Mouse (Mus musculus) mouse trophoblast stem cell (cell line): ENCODE data around the gene Zfp704.

ENCODE experiments used
- in situ Hi-C, 2 experiments: fragments of 300-500 bp; cut with MseI, MboI; formaldehyde crosslinking; loops; 2 replicates in 1 of 2; 3 replicates in 1 of 2; pipeline ENCODE4 v1.15.1; 2025

The Zfp704 gene

GRCm38 (mm10) chr3:9427826-9428225 lies 182.1 kb downstream of the Zfp704 start:
- in situ Hi-C loops = no loop called here

- in situ Hi-C loops = no loop called here
These were observed 184.2 kb downstream of the Zfp704 start for GRCm38 (mm10) chr3:9425661-9426060.

DNA sequence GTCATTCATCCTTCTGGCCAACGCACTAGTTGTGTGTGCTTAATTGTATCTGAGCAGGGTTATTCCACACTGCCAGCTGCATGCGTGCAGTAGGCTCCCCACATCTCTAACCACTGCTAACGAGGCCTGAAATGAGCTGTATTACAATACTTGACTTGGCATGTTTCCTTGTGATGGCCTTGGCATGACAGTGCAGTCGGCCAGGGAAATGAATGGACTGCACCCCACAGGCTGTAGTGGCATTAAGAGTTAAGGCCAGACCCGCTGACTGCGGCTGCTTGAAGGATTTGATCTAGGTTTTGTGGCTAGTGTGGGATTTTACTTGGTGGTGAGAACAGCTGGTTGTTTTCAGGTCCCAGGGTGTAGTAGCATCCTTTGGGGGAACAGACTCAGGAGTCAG lies 185.2 kb downstream of the Zfp704 start:
- in situ Hi-C loops = loop anchor here in 1 of 2 experiments (25.0 kb wide), 1 partner anchor 513 kb away; no protein-coding TSS in a partner anchor

DNA sequence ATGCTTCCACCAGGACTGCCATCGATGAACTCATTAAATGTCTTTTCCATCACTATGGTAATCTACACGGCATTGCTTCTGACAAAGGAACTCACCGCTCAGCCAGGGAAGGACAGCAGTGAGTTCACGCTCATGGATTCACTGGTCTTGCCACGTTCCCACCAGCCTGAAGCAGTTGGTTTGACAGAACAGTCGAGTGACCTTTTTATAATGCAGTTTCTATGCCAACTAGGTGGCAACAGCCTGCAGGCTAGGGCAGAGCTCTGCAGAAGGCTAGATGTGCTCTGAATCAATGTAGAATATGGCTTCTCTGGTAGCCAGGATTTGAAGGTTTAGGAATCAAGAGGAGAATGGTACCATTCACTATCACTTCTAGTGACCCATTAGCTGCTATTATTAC lies 186.2 kb downstream of the Zfp704 start:
- in situ Hi-C loops = loop anchor here in 1 of 2 experiments (25.0 kb wide), 1 partner anchor 514 kb away; no protein-coding TSS in a partner anchor

GRCm38 (mm10) chr3:9408896-9409295 lies 201.0 kb downstream of the Zfp704 start:
- in situ Hi-C loops = loop anchor here in 1 of 2 experiments (10.0 to 25.0 kb wide), 3 partner anchors 196 to 528 kb away; no protein-coding TSS in a partner anchor

GRCm38 (mm10) chr3:9407801-9408200 lies 202.1 kb downstream of the Zfp704 start:
- in situ Hi-C loops = loop anchor here in 1 of 2 experiments (10.0 to 25.0 kb wide), 3 partner anchors 197 to 530 kb away; no protein-coding TSS in a partner anchor

- in situ Hi-C loops = loop anchor here in 1 of 2 experiments (10.0 to 25.0 kb wide), 3 partner anchors 198 to 530 kb away; no protein-coding TSS in a partner anchor
These were observed 202.8 kb downstream of the Zfp704 start for GRCm38 (mm10) chr3:9407119-9407546.

DNA sequence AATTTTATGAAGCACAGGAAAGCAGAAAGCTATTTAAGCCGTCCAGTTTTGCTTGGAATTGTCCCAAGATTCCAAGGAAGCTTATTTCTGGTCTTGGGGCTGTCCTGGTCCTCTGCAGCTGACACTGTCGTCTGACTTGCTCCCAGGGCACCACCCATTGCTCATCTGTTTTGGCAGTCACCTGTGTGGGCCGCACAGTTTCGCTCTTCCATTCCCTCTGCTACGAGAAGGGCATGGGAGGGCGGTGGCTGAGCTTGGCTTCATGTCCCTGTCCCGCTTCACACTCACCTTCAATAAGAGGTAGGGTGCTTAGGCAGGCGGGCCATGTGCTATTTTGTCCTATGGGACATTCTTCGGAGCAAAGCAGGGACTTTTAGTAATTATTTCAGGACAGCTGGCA lies 204.5 kb downstream of the Zfp704 start:
- in situ Hi-C loops = loop anchor here in 1 of 2 experiments (10.0 to 25.0 kb wide), 3 partner anchors 199 to 532 kb away; no protein-coding TSS in a partner anchor

DNA sequence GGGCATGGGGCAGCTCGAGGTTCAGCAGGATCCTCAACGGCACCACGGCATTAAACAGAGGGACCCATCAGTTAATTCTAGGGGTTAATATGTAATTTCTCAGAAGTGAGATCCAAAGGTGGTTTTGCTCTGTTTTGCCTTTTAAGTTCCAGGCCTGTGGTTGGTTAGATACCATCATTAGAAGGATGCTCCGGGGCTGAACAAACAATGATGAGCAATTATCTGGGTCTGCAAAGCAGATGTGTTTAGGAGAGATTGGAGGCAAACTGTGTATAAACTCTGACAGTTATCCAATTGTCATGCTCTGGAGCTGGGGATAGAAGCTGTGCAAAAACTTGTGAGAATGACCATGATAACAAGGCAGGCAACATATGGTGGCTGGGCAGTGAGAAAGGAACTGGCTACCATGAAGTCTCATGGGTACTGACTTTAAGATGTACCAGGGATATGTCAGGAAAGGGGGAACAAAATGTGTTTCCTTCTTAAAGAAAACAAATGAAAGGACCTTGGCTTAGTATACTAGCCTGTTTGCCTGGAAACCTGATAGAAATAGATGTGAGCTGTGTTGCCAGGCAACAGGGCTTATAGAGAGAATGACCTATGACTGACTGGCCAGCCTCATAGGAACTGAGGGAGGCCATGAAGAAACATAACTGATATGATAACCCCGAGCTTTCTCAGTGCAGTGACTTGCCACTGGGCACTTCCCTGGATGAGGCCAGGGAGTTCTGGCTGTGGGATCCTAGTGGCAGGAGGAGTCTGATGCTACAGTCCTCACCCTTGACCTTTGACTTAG lies 206.4 kb downstream of the Zfp704 start:
- in situ Hi-C loops = loop anchor here in 1 of 2 experiments (10.0 to 25.0 kb wide), 3 partner anchors 201 to 534 kb away; no protein-coding TSS in a partner anchor

GRCm38 (mm10) chr3:9402836-9403235 lies 207.0 kb downstream of the Zfp704 start:
- in situ Hi-C loops = loop anchor here in 1 of 2 experiments (10.0 to 25.0 kb wide), 3 partner anchors 202 to 534 kb away; no protein-coding TSS in a partner anchor

DNA sequence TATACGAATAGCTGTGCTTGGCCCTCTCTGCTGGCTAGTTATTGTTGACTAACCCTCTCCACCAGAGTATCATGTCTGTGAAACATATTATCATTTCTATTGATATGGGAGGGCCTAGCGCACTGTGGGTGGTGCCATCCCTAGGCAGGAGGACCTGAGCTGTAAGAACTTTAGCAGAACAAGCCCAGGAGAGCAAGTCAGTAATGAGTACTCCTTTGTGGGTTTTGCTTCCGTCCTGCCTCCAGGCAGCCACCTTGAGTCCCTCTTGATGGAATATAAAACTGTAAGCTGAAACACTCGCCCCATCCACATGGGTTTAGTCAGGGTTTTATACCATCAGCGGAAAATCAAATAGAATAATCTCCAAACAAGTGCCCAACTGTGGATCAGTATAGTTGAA lies 207.5 kb downstream of the Zfp704 start:
- in situ Hi-C loops = loop anchor here in 1 of 2 experiments (10.0 to 25.0 kb wide), 3 partner anchors 202 to 535 kb away; no protein-coding TSS in a partner anchor

DNA sequence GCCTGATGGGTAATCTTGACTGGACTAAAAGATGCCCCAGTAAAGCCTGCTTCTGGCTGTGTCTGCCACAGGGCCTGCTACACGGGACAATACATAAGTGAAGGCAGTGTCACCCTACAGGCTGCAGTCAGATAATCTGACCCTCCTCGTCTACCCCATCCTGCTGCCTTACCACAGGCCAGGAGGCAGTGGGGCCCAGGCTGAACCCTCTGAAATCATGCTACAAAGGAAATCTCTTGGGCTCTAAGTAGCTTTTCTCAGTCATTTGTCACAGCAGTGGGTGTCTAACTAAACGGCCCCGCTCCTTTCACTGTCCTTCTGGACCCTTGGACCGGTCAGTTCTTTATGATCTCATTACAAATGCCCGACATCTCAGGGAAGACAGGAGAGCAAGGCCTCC lies 208.2 kb downstream of the Zfp704 start:
- in situ Hi-C loops = loop anchor here in 1 of 2 experiments (10.0 to 25.0 kb wide), 3 partner anchors 203 to 536 kb away; no protein-coding TSS in a partner anchor

- in situ Hi-C loops = loop anchor here in 1 of 2 experiments (10.0 to 25.0 kb wide), 3 partner anchors 204 to 536 kb away; no protein-coding TSS in a partner anchor
These were observed 209.0 kb downstream of the Zfp704 start for GRCm38 (mm10) chr3:9400886-9401221.

- in situ Hi-C loops = loop anchor here in 1 of 2 experiments (10.0 to 25.0 kb wide), 3 partner anchors 204 to 537 kb away; no protein-coding TSS in a partner anchor
These were observed 209.5 kb downstream of the Zfp704 start for GRCm38 (mm10) chr3:9400201-9400885.

DNA sequence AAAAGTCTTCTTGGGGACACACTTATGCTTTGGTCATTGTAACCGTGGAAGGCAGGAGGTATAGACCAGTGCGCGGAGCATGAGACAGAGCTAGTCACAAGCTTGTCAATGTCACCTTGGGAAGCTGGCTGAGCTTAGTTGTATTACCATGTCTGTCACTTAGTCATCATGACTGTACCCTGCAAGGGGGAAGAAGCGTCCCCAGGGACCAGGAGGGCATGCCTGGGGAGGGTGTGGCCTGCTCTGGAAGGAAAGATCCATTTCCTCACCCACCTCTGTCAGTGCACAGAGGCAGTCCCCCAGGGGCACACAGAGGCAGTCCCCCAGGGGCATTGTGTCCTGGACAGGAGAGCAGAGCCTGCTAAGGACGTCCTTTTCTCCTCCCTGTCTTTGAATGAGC lies 211.6 kb downstream of the Zfp704 start:
- in situ Hi-C loops = loop anchor here in 1 of 2 experiments (5.0 kb wide), 1 partner anchor 309 kb away; no protein-coding TSS in a partner anchor
